Mouse (Mus musculus): ENCODE results near the gene Rbm15. TPM values are rescaled to one million over a fixed set of nuclear protein-coding genes. Genes with fewer than 3 reads are reported as not detected.

Rbm15 gene
- 12.9 and 16.5 TPM in 2 replicates for polyA plus RNA-seq (2016; fragmentation: Nextera tagmentation; extraction: Ambion mirVana)

DNA sequence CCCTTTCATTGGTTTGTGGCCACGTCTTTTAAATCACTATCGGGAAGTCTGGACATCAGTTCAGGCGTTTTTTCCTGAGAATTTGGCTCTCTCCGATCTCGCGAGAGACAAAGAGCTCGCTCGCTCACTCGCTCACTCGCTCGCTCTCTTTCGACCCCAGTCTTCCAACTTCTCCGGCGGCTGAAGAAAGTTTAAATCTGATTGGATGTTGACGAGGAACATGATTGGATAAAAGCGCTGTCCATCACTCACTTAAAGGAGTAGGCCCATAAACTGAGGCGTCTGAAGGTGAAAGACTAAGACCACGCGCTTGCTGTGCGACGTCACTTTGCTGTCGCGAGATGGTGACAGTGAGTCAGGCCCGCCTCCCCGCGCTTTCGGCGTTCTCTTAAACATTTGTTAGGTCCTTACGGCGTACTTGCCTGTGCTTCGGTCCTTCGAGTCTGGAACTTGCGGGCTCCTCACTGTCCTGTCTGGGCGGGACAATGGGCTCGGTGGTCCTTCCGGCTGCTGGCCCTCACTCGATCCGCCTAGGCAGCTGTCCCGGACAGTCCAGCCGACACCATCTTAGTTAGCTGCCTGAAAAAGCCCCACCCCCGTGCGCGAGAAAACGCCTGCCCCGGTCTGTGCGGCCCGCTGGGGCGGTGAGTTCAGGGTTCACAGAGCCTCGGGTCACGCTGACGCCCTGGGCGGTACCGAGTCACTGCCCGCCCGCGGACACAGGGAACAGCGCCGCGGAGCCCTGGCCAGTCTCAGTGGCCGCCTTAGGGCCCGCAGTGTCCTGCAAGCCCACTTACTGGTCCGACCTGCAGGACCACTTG, at the start of gene Rbm15:
TSS of gene Rbm15 (minus strand) at position 293 of the 821 bp plus-strand sequence.
- WGBS = under 1% methylated on average over 62 of the region's 62 CpGs
- H3K4me3 ChIP-seq = peak within 1 kb of the TSS; percentile 97

DNA sequence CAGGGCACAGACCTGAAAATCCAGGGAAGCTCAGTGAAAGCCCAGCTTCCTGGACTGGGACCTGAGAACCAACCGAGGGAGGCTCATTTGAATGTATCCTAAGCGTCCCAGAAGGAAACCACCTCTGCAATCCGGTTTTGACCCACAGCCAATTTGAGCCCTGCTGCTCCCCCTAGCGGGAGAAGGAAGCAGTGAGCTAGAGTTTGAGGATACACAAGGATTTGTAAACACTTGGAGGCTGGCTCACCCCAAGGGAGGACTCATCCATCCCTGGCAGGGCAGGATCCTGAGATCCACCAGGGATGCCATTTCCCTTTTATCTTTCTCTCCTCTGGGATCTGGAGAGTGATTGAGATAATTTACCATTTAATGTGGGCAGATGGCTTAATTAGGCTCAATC, 45.9 kb upstream of the Rbm15 start:
- Histone ChIP-seq H3K9me3 (no peaks in the 10 kb centered on the region), H3K27ac (no peak overlapping the region), H3K36me3 (no peaks in the 10 kb centered on the region), H3K4me1 (replicated peaks) (peaks cover 9% of the 10 kb centered on the region; the same call in 1 of the 2 replicates), H3K4me3 (no peak overlapping the region), H3K27me3 (ENCODE audit: insufficient read depth, poor library complexity, severe bottlenecking) (no peaks in the 10 kb centered on the region)
- 10% methylated on average over 4 of the region's 4 CpGs for WGBS
- peak; percentile 72 for DNase-seq (ENCODE audit: low spot score)

More for the DNA sequence above, at the start of gene Rbm15:
- no peaks in the 10 kb centered on the region for H3K9me3 ChIP-seq
- H3K36me3 ChIP-seq = peaks cover 23% of the 10 kb centered on the region
- peaks cover 41% of the 10 kb centered on the region for H3K4me1 ChIP-seq (replicated peaks)
- peak within 1 kb of the TSS; percentile 98 for H3K27ac ChIP-seq
- no peaks in the 10 kb centered on the region for H3K27me3 ChIP-seq (ENCODE audit: insufficient read depth, poor library complexity, severe bottlenecking)
- DNase-seq (ENCODE audit: low spot score) = peak; percentile 96

DNA sequence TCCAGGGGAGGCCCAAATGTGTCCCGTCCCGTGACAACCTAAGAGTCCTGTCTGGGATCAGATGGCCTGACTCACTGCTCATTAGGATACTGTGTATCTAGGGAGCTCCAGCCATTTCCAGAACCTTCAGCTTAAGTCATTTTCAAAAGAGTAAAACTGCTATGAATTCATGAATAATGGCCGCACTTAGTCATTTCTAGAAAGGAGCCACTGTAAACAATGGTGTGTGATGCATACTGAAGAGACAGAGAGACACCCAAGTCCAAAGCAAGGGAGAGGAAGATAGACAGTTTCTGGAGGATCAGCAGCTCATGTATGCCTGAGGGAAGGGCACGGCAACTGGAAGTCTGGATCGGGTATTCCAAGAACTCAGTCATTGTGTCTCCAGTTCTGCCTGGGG, 45.2 kb upstream of the Rbm15 start:
- Histone ChIP-seq H3K27me3 (ENCODE audit: insufficient read depth, poor library complexity, severe bottlenecking) (no peaks in the 10 kb centered on the region), H3K27ac (no peak overlapping the region), H3K4me3 (no peak overlapping the region), H3K36me3 (no peaks in the 10 kb centered on the region), H3K4me1 (replicated peaks) (peaks cover 9% of the 10 kb centered on the region; the same call in 1 of the 2 replicates), H3K9me3 (no peaks in the 10 kb centered on the region)
- WGBS = 82% methylated on average over 5 of the region's 5 CpGs
- no peak for DNase-seq (ENCODE audit: low spot score)

DNA sequence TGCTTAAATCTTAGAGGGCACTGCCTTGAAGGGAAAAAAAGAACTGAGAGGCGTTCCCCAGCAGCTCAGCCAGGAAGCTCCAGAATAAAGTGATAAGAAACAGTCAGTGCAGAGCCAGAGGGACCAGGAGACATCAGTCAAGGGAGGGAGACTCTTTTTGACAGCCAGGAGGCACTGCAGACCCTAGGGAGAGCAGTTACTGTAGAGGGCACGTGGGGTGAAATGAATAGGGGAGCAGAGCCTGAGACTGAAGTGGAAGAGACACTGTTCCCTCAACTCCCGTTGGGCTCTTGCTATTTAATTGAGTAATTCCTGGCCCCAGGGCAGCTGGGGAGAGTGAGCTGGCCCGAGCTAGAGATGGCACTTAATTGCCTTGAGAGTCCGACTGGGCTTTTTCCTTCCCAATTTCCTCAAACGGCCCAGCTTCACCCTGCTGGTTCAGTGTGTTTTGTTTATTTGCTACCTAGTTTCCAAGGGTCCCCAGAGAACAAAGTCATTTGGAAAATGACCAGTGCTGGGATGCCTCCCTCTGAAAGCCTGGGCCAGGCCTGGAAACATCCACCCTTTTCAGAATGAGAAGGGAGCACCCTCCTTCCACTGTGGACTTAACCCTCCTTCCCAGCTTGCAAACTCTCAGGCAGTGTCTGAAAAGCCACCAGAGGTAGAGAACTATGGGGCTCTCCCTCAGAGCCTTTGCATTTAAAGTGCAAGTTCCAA, 41.6 kb upstream of the Rbm15 start:
- H3K27me3 ChIP-seq (ENCODE audit: insufficient read depth, poor library complexity, severe bottlenecking) = no peaks in the 10 kb centered on the region
- H3K9me3 ChIP-seq = no peaks in the 10 kb centered on the region
- no peak for DNase-seq (ENCODE audit: low spot score)
- H3K4me1 ChIP-seq (replicated peaks) = peaks cover 9% of the 10 kb centered on the region; the same call in 1 of the 2 replicates
- no peak overlapping the region for H3K27ac ChIP-seq
- H3K4me3 ChIP-seq = no peak overlapping the region
- no peaks in the 10 kb centered on the region for H3K36me3 ChIP-seq
- 21% methylated on average over 6 of the region's 6 CpGs for WGBS

DNA sequence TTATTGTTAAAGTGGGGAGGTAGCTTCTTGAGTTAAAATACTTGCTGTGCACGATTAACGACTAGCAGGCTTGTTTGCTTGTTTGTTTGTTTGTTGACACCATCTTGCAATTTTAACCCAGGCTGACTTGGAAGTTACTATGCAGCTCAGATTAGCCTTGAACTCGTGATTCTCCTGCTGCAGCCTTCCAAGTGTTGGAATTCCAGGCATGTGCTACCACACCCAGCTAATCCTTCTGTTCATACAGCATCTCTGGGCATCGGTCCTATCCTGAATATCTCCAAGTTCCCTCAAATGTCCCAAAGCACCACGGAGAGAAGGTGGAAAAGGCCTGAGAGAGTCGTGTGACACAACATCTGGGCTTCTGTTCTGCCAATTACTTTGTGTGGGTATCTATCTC, 35.7 kb upstream of the Rbm15 start:
- Histone ChIP-seq H3K4me1 (replicated peaks) (peaks cover 4% of the 10 kb centered on the region; the same call in 1 of the 2 replicates), H3K27me3 (ENCODE audit: insufficient read depth, poor library complexity, severe bottlenecking) (peaks cover 15% of the 10 kb centered on the region), H3K9me3 (no peaks in the 10 kb centered on the region), H3K4me3 (no peak overlapping the region), H3K27ac (no peak overlapping the region), H3K36me3 (no peaks in the 10 kb centered on the region)
- no peak for DNase-seq (ENCODE audit: low spot score)
- 83% methylated on average over 6 of the region's 6 CpGs for WGBS

DNA sequence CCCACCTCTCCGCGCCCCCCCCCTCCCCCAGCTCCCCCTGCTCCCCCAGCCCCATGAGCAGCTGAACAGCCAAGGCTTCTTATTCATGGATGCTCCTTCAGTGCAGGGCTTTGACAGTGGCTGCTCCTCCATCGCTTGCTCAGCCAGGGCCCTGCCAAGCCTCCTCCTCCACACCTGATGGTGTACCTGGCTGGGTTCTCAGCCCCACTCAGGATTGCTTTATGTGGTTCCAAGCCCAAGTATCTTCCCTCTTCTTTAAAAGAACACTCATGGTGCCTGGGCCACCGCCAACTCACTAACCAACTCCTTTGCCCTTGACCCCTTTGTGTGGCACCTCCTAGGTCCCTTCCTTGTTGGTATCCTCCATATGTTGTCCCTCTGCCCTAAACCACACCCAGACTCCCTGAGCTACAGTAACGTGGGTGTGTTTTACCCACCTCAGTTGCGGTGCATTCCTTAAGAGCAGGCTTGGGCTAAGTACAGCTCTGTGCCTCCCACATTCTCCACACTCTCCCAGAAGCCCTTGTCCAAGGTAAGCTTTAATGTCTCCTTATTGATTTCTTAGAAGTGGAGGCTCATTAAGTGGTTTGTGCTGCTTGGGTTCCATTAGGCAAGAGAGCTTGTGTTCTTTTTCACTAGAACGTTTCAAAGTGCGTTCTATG, 34.6 kb upstream of the Rbm15 start:
- DNase-seq (ENCODE audit: low spot score) = no peak
- Histone ChIP-seq H3K9me3 (no peaks in the 10 kb centered on the region), H3K27me3 (ENCODE audit: insufficient read depth, poor library complexity, severe bottlenecking) (peaks cover 15% of the 10 kb centered on the region), H3K27ac (no peak overlapping the region), H3K36me3 (no peaks in the 10 kb centered on the region), H3K4me1 (replicated peaks) (peaks cover 4% of the 10 kb centered on the region; the same call in 1 of the 2 replicates), H3K4me3 (no peak overlapping the region)
- WGBS = 88% methylated on average over 8 of the region's 8 CpGs

DNA sequence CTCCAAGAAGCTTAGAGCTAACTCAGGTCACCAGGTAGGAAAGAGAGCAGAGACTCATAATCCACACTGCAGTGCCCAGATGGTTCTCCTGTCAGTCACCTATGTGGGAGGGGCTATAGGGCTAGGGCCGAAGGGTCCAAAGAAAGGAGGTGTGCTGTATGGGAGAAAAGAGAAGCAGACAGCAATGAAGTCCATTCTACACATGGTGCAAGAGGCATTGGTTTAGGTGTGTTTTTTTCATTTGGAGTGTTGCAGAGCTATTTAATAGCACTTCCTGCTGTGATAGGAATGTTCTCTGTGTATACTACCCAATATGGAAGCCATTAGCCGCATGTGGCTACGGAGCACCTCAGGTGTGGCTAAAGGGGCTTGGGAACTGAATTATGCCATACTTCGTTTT, 31.9 kb upstream of the Rbm15 start:
- peaks cover 15% of the 10 kb centered on the region for H3K27me3 ChIP-seq (ENCODE audit: insufficient read depth, poor library complexity, severe bottlenecking)
- H3K4me1 ChIP-seq (replicated peaks) = peaks cover 14% of the 10 kb centered on the region
- WGBS = 87% methylated on average over 4 of the region's 4 CpGs
- no peaks in the 10 kb centered on the region for H3K9me3 ChIP-seq
- DNase-seq (ENCODE audit: low spot score) = no peak
- H3K36me3 ChIP-seq = no peaks in the 10 kb centered on the region
- no peak overlapping the region for H3K27ac ChIP-seq
- no peak overlapping the region for H3K4me3 ChIP-seq

DNA sequence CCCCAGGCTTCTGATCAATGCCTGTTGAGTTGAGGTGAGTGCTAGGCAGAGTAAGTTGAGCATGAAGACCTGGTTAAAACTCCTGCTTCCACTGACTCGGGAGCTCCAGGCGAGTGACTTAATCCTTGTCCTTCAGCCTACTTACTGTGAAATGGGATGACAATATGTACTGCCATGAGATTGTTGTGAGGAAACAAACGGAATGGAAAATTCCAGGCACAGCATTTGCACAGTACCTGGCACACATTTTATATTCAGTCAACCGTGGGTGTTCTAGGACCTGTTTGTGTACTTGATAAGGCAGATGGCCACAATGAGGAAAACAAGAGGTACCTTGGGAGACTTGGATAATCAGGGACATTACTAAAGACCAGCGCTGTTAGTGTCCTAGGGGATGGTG, 29.9 kb upstream of the Rbm15 start:
- H3K9me3 ChIP-seq = no peaks in the 10 kb centered on the region
- H3K4me1 ChIP-seq (replicated peaks) = peaks cover 19% of the 10 kb centered on the region
- DNase-seq (ENCODE audit: low spot score) = no peak
- no peak overlapping the region for H3K4me3 ChIP-seq
- H3K36me3 ChIP-seq = no peaks in the 10 kb centered on the region
- H3K27ac ChIP-seq = no peak overlapping the region
- peaks cover 15% of the 10 kb centered on the region for H3K27me3 ChIP-seq (ENCODE audit: insufficient read depth, poor library complexity, severe bottlenecking)
- 90% methylated on average over 5 of the region's 5 CpGs for WGBS

DNA sequence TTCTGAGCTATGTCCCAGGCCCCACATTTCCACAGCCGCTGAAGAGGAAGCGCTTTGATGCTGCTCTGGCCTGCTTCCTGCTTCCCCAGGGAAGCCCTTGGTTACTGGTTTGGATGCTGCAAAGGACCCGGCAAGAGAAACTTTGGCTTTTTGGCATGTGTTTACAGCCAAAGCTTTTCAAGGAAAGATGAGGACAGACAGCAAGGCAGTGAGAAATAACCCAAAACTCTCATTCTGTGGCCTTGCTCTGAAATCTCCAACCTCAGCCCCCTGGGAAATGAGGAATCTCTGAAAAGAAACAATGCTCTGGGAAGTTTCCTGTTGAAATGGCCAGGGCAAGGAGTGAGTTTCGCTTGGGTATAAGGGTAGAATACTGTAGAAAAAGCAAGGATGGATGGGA, 26.9 kb upstream of the Rbm15 start:
- Histone ChIP-seq H3K36me3 (no peaks in the 10 kb centered on the region), H3K4me1 (replicated peaks) (peaks cover 27% of the 10 kb centered on the region), H3K9me3 (no peaks in the 10 kb centered on the region), H3K4me3 (no peak overlapping the region), H3K27me3 (ENCODE audit: insufficient read depth, poor library complexity, severe bottlenecking) (no peaks in the 10 kb centered on the region; the same call in 1 of the 2 replicates), H3K27ac (no peak overlapping the region)
- DNase-seq (ENCODE audit: low spot score) = no peak
- WGBS = 62% methylated on average over 4 of the region's 4 CpGs

DNA sequence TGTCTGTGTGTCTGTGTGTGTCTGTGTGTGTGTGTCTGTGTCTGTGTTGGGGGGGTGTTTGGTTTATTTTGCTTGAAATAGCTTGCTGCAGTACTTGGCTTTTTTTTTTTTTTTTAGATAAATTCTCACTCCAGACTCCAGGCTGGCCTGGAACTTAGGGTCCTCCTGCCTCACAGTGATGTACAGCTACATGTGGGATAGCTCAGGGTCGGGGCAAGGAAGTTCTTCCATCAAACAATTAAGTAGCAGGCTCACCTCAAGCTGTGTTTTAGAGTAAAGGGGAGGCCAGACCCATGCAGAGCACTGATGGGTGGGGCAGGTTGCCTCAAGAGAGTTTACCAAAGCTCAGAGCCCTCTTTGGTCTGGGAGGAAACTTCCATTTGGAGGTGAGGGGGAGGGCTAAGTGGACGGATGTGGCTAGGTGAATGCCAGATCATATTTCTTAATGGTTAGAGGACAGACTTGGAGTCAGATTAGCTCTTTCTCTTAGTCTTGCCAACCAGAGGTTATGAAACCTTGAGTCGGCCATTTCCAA, 24.3 kb upstream of the Rbm15 start:
- Histone ChIP-seq H3K27ac (no peak overlapping the region), H3K9me3 (no peaks in the 10 kb centered on the region), H3K4me1 (replicated peaks) (peaks cover 27% of the 10 kb centered on the region), H3K4me3 (no peak overlapping the region), H3K36me3 (no peaks in the 10 kb centered on the region), H3K27me3 (ENCODE audit: insufficient read depth, poor library complexity, severe bottlenecking) (no peaks in the 10 kb centered on the region; the same call in 1 of the 2 replicates)
- DNase-seq (ENCODE audit: low spot score) = no peak
- WGBS = 59% methylated on average over 3 of the region's 3 CpGs

DNA sequence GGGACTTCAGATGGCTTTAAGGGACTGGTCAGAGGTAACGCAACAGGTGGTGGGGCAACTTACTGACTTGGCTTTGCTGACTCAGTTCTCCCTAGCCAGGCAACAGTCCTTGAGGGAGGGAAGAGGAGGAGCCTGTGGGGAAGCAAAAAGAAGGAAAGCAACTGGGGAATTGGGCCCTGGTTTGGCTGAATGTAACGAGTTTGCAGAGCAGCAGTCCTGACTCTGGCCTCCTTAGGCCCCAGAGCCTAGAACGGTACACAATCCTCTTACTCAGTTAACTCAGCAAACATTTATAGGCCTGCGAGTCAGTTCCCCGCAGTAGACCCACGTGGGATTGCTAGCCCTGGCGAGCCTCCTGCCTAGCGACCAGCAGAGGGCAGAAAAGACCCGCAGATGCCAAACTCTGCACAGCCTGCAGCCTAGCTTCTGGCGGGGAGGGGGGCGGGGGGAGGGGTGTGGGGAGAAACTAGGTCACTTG, 23.5 kb upstream of the Rbm15 start:
- Histone ChIP-seq H3K27me3 (ENCODE audit: insufficient read depth, poor library complexity, severe bottlenecking) (no peaks in the 10 kb centered on the region; the same call in 1 of the 2 replicates), H3K9me3 (no peaks in the 10 kb centered on the region), H3K4me3 (peak overlapping the region; percentile 32; the same call in 1 of the 2 replicates), H3K36me3 (no peaks in the 10 kb centered on the region), H3K4me1 (replicated peaks) (peaks cover 27% of the 10 kb centered on the region), H3K27ac (no peak overlapping the region)
- 2% methylated on average over 11 of the region's 11 CpGs for WGBS
- DNase-seq (ENCODE audit: low spot score) = peak; percentile 81

DNA sequence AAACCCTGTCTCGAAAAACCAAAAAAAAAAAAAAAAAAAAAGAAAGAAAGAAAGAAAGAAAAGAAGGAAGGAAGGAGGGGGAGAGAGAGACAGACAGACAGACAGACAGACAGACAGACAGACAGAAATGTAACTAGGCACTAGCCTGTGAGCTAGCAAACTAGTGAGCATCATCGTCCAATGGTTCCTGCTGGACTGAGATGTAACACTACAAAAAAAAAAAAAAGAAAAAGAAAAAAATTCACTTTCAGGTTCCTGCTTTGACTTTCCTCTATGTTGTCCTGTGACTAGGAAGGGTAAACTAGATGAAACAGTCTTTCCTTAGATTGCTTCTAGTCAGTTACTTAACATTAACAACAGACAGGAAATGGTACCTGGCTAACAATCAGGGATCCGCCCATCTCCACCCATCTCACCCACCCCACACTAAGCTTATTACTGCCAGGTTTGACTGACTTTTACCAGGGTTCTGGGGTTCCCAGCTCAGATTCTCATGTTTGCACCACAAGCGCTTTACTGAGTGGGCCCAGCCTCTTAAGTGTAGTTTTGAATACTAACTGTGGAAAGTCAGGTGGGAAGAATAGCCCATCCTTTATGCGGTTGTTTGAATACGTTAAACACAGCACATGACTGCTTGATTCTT, 22.3 kb upstream of the Rbm15 start:
- H3K36me3 ChIP-seq = no peaks in the 10 kb centered on the region
- peaks cover 21% of the 10 kb centered on the region for H3K4me1 ChIP-seq (replicated peaks)
- no peak overlapping the region for H3K27ac ChIP-seq
- H3K9me3 ChIP-seq = no peaks in the 10 kb centered on the region
- no peak for DNase-seq (ENCODE audit: low spot score)
- H3K4me3 ChIP-seq = no peak overlapping the region
- H3K27me3 ChIP-seq (ENCODE audit: insufficient read depth, poor library complexity, severe bottlenecking) = no peaks in the 10 kb centered on the region; the same call in 1 of the 2 replicates
- WGBS = 86% methylated on average over 6 of the region's 6 CpGs
